Mouse (Mus musculus): ENCODE data around the gene Eps8. TPM values are rescaled to one million over a fixed set of nuclear protein-coding genes. Genes with fewer than 3 reads are reported as not detected.

Eps8 gene
- polyA plus RNA-seq, 1 experiment from 2014 or later = 61.3 TPM

DNA sequence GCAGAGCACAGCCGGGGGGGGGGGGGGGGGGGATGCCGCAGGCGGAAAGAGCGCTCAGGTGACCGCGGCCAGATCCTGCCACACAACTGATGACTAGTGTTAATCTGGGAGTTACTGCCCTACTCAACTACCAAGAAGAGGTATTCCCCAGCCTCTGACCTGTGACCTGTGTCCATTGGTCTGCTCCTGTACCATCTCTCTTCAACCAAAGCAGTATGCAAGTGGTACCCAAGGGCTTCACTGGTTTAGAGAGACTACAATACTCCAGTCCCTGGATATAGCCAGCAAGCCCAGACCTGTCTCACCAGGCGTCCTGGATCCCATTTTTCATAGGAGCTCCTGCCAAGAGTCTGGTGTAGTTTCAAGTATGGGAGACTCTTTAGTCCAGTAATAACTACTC lies 5.1 kb downstream of the Eps8 start:
- ATAC-seq (replicated peaks; ENCODE audit: low FRiP score, low TSS enrichment, low read depth) (peak; percentile 68; the same call in 1 of the 2 replicates), DNase-seq (ENCODE audit: low spot score) (no peak)
- Histone ChIP-seq H3K9me3 (ENCODE audit: control insufficient read depth, low read length) (peaks cover 5% of the 10 kb centered on the region; the same call in 1 of the 2 replicates), H3K27ac (ENCODE audit: low read depth) (no peak overlapping the region), H3K36me3 (ENCODE audit: control insufficient read depth, insufficient read depth, low read length) (no peaks in the 10 kb centered on the region), H3K4me3 (ENCODE audit: low read depth, low read length) (peak overlapping the region; percentile 81), H3K27me3 (replicated peaks; ENCODE audit: control insufficient read depth, insufficient read depth, low read length) (peaks cover 10% of the 10 kb centered on the region; the same call in 1 of the 2 replicates), H3K4me1 (replicated peaks; ENCODE audit: control insufficient read depth, insufficient read depth, low read length) (peaks cover 6% of the 10 kb centered on the region; the same call in 1 of the 2 replicates), H3K4me2 (ENCODE audit: low read length) (peak overlapping the region; percentile 81), H3K9ac (ENCODE audit: low read length) (no peak overlapping the region; the same call in 1 of the 2 replicates)
- WGBS = 25% methylated on average over 5 of the region's 7 CpGs

DNA sequence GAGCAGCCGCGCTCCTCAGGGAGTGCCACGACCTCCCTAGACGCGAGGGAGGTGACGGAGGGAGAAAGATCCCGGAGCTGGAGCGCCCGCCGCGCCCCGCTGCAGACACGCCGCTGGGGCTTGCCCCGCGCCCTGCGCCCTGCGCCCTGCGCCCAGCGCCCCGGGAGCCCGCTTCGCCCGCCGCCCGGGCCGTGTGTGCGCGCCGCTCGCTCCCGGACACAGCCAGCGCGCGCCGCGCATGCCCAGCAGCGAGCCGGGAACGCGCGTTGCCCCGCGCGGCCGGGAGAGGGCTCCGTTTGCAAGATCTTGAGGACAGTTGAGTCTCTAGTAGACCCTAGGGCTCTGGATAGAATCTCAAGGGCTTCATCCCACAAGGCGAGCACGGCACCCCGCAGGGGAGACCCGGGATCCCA lies 5.6 kb downstream of the Eps8 start:
- peak; percentile 85 for ATAC-seq (replicated peaks; ENCODE audit: low FRiP score, low TSS enrichment, low read depth)
- H3K4me2 ChIP-seq (ENCODE audit: low read length) = peak overlapping the region; percentile 81

DNA sequence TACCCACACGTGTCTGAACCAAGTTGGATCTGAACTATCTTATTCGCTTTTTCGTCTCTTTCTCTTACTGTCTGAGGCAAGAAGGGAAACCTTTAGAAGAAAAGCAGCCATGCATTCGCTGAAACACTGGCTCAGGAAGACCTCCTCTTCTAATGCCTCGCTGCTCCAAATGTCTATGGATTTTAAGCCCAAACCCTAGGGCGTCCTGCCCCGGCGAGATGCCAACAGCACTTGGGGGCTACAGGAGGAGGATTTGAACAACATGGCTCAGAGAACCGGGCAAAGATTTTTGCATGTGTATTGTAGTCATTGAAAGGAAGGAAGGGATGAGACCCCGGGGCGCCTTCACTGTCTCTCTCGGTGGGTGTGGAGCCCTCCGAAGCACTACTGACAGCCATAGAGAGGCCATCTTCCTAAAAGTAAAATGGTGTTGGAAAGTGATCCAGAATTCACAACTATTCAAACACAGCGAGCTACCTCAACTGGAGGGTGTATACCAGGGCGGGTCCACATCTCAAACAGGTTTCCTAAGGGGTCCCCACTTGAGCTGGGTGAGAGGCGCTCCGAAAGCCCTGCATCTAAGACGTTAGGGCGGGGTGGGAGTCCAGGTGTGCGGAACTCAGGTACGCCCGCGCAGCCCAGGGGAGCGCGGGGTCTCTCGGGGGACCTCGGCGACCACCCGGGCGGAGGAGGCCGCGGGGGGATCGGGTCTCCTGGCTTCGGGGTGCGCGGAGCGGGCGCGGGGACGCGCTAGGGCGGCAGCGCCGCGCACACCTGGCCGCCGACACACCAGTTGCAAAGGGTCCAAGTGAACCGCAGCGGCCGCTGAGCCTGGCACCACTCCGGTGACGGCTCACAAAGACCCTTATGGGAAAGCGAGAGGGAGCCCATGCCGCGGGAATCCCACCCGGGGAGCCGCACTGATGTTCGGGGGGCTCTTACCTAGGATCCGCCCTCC lies 6.3 kb downstream of the Eps8 start:
- peak overlapping the region; percentile 81 for H3K4me3 ChIP-seq (ENCODE audit: low read depth, low read length)
- no peak overlapping the region for H3K27ac ChIP-seq (ENCODE audit: low read depth)
- H3K9me3 ChIP-seq (ENCODE audit: control insufficient read depth, low read length) = peaks cover 5% of the 10 kb centered on the region; the same call in 1 of the 2 replicates
- peaks cover 10% of the 10 kb centered on the region; the same call in 1 of the 2 replicates for H3K27me3 ChIP-seq (replicated peaks; ENCODE audit: control insufficient read depth, insufficient read depth, low read length)
- peaks cover 6% of the 10 kb centered on the region; the same call in 1 of the 2 replicates for H3K4me1 ChIP-seq (replicated peaks; ENCODE audit: control insufficient read depth, insufficient read depth, low read length)
- H3K4me2 ChIP-seq (ENCODE audit: low read length) = peak overlapping the region; percentile 81
- H3K36me3 ChIP-seq (ENCODE audit: control insufficient read depth, insufficient read depth, low read length) = no peaks in the 10 kb centered on the region
- WGBS = 2% methylated on average over 58 of the region's 59 CpGs
- ATAC-seq (replicated peaks; ENCODE audit: low FRiP score, low TSS enrichment, low read depth) (peak; percentile 60), DNase-seq (ENCODE audit: low spot score) (peak; percentile 83)
- peak overlapping the region; percentile 76 for H3K9ac ChIP-seq (ENCODE audit: low read length)

More for the DNA sequence above, 5.6 kb downstream of the Eps8 start:
- 0% methylated on average over 39 of the region's 51 CpGs for WGBS
- H3K36me3 ChIP-seq (ENCODE audit: control insufficient read depth, insufficient read depth, low read length) = no peaks in the 10 kb centered on the region
- peaks cover 5% of the 10 kb centered on the region; the same call in 1 of the 2 replicates for H3K9me3 ChIP-seq (ENCODE audit: control insufficient read depth, low read length)
- no peak overlapping the region for H3K27ac ChIP-seq (ENCODE audit: low read depth)
- DNase-seq (ENCODE audit: low spot score) = peak; percentile 88
- H3K4me1 ChIP-seq (replicated peaks; ENCODE audit: control insufficient read depth, insufficient read depth, low read length) = peaks cover 6% of the 10 kb centered on the region; the same call in 1 of the 2 replicates
- H3K9ac ChIP-seq (ENCODE audit: low read length) = peak overlapping the region; percentile 76
- peaks cover 10% of the 10 kb centered on the region; the same call in 1 of the 2 replicates for H3K27me3 ChIP-seq (replicated peaks; ENCODE audit: control insufficient read depth, insufficient read depth, low read length)
- H3K4me3 ChIP-seq (ENCODE audit: low read depth, low read length) = peak overlapping the region; percentile 81

DNA sequence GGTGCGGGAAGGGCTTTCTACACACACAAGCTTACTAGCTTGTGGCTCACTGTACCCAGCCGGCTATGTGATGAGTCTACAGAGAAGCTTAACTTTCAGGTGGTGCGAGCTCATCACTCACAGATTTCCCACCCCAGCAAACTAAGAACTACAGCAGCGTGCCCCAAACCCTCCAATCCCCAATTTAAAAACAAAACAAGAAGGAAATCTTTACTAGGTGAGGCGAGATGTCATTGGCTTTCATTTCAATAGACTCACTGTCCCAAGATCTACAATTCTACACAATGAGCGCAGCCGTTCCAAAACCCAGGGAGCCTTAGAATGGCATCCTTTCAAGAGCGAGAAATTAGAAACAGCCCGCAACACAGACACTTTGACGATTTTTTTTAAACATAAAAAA lies 7.0 kb downstream of the Eps8 start:
- DNase-seq (ENCODE audit: low spot score) = no peak

DNA sequence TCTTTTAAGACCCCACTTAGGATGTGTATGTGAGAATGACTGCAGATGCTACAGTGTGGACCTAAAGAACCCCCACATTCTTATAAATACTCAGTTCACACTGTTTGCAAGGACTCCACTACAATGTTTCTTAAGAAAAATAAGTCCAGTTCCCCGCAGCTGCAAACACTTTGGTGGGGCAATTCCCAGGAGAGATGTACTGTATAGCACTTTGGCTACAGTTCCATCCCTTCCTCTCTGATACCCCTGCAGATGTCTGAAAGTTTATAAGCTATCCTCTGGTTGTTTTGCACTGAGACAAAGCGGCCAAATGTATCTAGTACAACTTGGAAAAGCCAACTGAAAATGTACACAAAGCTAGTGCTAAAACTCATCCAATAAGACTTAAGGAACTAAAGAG lies 8.0 kb downstream of the Eps8 start:
- no peak overlapping the region for H3K4me3 ChIP-seq (ENCODE audit: low read depth, low read length)
- H3K36me3 ChIP-seq (ENCODE audit: control insufficient read depth, insufficient read depth, low read length) = no peaks in the 10 kb centered on the region
- no peak overlapping the region for H3K27ac ChIP-seq (ENCODE audit: low read depth)
- H3K9me3 ChIP-seq (ENCODE audit: control insufficient read depth, low read length) = peaks cover 3% of the 10 kb centered on the region; the same call in 1 of the 2 replicates
- WGBS = 74% methylated on average over 2 of the region's 2 CpGs
- H3K4me2 ChIP-seq (ENCODE audit: low read length) = no peak overlapping the region
- H3K9ac ChIP-seq (ENCODE audit: low read length) = no peak overlapping the region
- peaks cover 6% of the 10 kb centered on the region; the same call in 1 of the 2 replicates for H3K4me1 ChIP-seq (replicated peaks; ENCODE audit: control insufficient read depth, insufficient read depth, low read length)
- DNase-seq (ENCODE audit: low spot score) = no peak
- no peak for ATAC-seq (replicated peaks; ENCODE audit: low FRiP score, low TSS enrichment, low read depth)
- peaks cover 10% of the 10 kb centered on the region; the same call in 1 of the 2 replicates for H3K27me3 ChIP-seq (replicated peaks; ENCODE audit: control insufficient read depth, insufficient read depth, low read length)

More for the DNA sequence above, 7.0 kb downstream of the Eps8 start:
- H3K4me3 ChIP-seq (ENCODE audit: low read depth, low read length) = peak overlapping the region; percentile 81
- peaks cover 6% of the 10 kb centered on the region; the same call in 1 of the 2 replicates for H3K4me1 ChIP-seq (replicated peaks; ENCODE audit: control insufficient read depth, insufficient read depth, low read length)
- no peaks in the 10 kb centered on the region for H3K36me3 ChIP-seq (ENCODE audit: control insufficient read depth, insufficient read depth, low read length)
- no peak for ATAC-seq (replicated peaks; ENCODE audit: low FRiP score, low TSS enrichment, low read depth)
- no peak overlapping the region for H3K27ac ChIP-seq (ENCODE audit: low read depth)
- H3K9me3 ChIP-seq (ENCODE audit: control insufficient read depth, low read length) = peaks cover 5% of the 10 kb centered on the region; the same call in 1 of the 2 replicates
- peak overlapping the region; percentile 81 for H3K4me2 ChIP-seq (ENCODE audit: low read length)
- peaks cover 10% of the 10 kb centered on the region; the same call in 1 of the 2 replicates for H3K27me3 ChIP-seq (replicated peaks; ENCODE audit: control insufficient read depth, insufficient read depth, low read length)
- peak overlapping the region; percentile 76; the same call in 1 of the 2 replicates for H3K9ac ChIP-seq (ENCODE audit: low read length)
- 38% methylated on average over 10 of the region's 10 CpGs for WGBS

DNA sequence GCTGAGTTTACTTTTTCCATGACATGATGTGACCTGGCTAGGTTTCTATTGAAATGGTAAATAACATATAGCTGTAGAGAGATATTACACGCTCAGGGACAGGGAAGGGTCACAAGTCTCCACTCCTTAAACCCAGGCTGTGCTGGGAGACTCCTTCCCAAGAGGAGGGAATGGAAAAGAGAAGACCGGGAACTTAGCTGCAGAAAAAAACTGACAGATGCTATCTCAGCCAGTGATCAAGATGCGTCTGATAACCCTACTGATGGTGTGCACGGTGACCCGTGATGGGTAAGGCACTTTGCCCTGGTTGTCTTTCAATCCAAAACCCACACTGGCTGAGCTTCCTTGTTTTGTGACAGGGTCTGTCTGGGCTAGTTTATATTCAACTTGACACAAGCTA lies 9.8 kb downstream of the Eps8 start:
- 81% methylated on average over 5 of the region's 5 CpGs for WGBS
- Histone ChIP-seq H3K27ac (ENCODE audit: low read depth) (no peak overlapping the region), H3K4me2 (ENCODE audit: low read length) (no peak overlapping the region), H3K9ac (ENCODE audit: low read length) (no peak overlapping the region), H3K27me3 (replicated peaks; ENCODE audit: control insufficient read depth, insufficient read depth, low read length) (peaks cover 10% of the 10 kb centered on the region; the same call in 1 of the 2 replicates), H3K4me1 (replicated peaks; ENCODE audit: control insufficient read depth, insufficient read depth, low read length) (peaks cover 6% of the 10 kb centered on the region; the same call in 1 of the 2 replicates), H3K36me3 (ENCODE audit: control insufficient read depth, insufficient read depth, low read length) (no peaks in the 10 kb centered on the region), H3K4me3 (ENCODE audit: low read depth, low read length) (no peak overlapping the region), H3K9me3 (ENCODE audit: control insufficient read depth, low read length) (no peaks in the 10 kb centered on the region)
- DNase-seq (ENCODE audit: low spot score) (no peak), ATAC-seq (replicated peaks; ENCODE audit: low FRiP score, low TSS enrichment, low read depth) (no peak)

GRCm38 (mm10) chr6:137643814-137644213 lies 10.9 kb downstream of the Eps8 start:
- Histone ChIP-seq H3K27ac (ENCODE audit: low read depth) (no peak overlapping the region), H3K27me3 (replicated peaks; ENCODE audit: control insufficient read depth, insufficient read depth, low read length) (peaks cover 10% of the 10 kb centered on the region; the same call in 1 of the 2 replicates), H3K4me3 (ENCODE audit: low read depth, low read length) (no peak overlapping the region), H3K9ac (ENCODE audit: low read length) (no peak overlapping the region), H3K36me3 (ENCODE audit: control insufficient read depth, insufficient read depth, low read length) (no peaks in the 10 kb centered on the region), H3K4me1 (replicated peaks; ENCODE audit: control insufficient read depth, insufficient read depth, low read length) (peaks cover 6% of the 10 kb centered on the region; the same call in 1 of the 2 replicates), H3K4me2 (ENCODE audit: low read length) (no peak overlapping the region), H3K9me3 (ENCODE audit: control insufficient read depth, low read length) (no peaks in the 10 kb centered on the region)
- 81% methylated on average over 4 of the region's 4 CpGs for WGBS
- no peak for ATAC-seq (replicated peaks; ENCODE audit: low FRiP score, low TSS enrichment, low read depth)
- DNase-seq (ENCODE audit: low spot score) = no peak

DNA sequence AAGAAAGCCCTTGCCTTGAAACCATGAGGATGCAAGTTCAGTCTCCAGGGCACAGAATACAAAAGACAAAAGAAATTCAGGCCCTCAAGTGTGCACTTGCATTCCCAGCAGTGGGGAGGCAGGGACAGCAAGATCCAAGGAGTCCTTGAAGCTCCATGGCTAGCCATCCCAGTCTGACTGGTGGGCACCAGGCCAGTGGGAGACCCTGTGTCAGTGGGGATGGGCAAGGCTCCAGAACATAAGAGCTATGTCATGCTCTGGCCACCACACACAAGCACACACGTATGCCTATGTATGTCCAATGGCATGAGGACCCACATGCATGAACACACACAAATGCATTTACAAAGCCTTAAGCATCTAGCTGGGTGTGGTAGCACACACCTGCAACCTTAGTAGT lies 13.0 kb downstream of the Eps8 start:
- Histone ChIP-seq H3K9ac (ENCODE audit: low read length) (no peak overlapping the region), H3K27me3 (replicated peaks; ENCODE audit: control insufficient read depth, insufficient read depth, low read length) (no peaks in the 10 kb centered on the region), H3K4me2 (ENCODE audit: low read length) (no peak overlapping the region), H3K27ac (ENCODE audit: low read depth) (no peak overlapping the region), H3K9me3 (ENCODE audit: control insufficient read depth, low read length) (no peaks in the 10 kb centered on the region), H3K36me3 (ENCODE audit: control insufficient read depth, insufficient read depth, low read length) (no peaks in the 10 kb centered on the region), H3K4me1 (replicated peaks; ENCODE audit: control insufficient read depth, insufficient read depth, low read length) (no peaks in the 10 kb centered on the region), H3K4me3 (ENCODE audit: low read depth, low read length) (no peak overlapping the region)
- no peak for DNase-seq (ENCODE audit: low spot score)
- WGBS = 88% methylated on average over 1 of the region's 1 CpGs
- ATAC-seq (replicated peaks; ENCODE audit: low FRiP score, low TSS enrichment, low read depth) = no peak

Data from intestine, embryonic 14.5 days (tissue).